Mouse (Mus musculus) adrenal gland, adult 2 months (tissue): ENCODE measurements around the gene Ticam1. TPM values are rescaled to one million over a fixed set of nuclear protein-coding genes. Genes with fewer than 3 reads are reported as not detected.
"Not testable (repeated sequence)": the region's sequence is repeated elsewhere in the genome, so short reads cannot be mapped to it uniquely, and the experiment has no call there.

Experiments
- DNase-seq: peaks from one replicate; pipeline ENCODE4 v3.0.0; 2021
- polyA plus RNA-seq: library from polyadenylated mRNA; depleted of rRNA; stranded (reverse); fragments of >200 nt; gene quantifications from 2 replicates; pipeline ENCODE4 v1.2.3, GENCODE M21; 2012
- total RNA-seq, 2 experiments: library from RNA; stranded (reverse); gene quantifications; 2 replicates each; pipeline ENCODE4 v1.2.3; 2021

Ticam1 gene
- total and polyA plus RNA-seq, 3 experiments, result 22.7 to 50.2 (median 29.4) TPM

- no peak for DNase-seq
These were observed 13.9 kb downstream of the Ticam1 start for GRCm38 (mm10) chr17:56262645-56263094.

DNA sequence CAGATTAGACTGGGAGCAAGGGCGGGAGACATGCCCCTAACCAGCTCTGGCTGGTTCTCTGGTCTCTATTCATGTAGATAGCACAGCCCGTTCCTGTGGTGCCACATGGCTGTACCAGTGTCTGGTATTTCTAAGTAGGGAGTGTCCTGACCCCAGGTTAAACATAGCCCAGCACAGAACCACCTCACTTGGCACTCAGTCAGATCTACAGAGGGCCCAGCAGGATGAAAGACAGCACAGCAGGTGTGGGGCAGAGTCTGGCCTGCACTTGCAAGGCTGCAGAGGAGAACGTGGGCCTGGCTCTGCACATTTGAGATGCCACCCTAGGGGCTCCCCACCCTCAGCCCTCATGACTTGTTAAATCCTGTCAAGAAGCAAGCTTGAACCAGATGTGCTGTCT lies 15.4 kb downstream of the Ticam1 start:
- DNase-seq, result no peak

DNA sequence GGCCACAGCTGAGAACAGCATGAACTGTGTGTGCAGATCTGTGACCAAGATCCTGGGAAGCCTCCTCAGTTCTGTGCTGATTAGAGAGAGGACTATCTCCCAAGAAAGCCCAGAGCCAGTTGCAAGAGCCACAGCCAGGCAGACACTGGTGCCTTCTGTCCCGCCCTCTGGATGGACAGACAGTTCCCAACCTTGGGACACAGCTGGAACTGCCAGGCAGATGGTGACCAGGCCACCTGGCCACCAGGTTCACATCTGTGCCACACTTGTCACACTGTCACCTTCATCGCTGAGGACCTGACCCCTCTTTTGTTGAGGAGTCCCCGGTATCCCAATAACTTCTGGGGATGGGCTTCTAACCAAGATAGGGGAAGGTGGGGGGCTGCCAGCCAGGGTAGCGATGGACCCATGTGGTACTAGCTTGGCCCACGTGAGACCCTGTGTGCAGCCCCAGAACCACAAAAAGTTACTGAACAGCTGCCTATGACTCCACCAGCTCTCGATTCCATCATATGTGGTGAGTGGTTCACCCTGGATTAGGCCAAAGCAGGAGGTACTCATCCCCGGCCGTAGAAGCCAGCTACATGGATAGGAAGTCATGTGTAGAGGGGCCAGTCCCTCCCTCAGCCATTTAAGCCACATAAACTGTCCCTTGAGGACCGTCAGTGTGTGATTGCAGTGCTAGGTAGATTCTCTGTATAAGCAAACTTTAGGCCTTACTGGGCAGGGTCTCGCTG lies 17.1 kb downstream of the Ticam1 start:
- DNase-seq, result no peak

DNA sequence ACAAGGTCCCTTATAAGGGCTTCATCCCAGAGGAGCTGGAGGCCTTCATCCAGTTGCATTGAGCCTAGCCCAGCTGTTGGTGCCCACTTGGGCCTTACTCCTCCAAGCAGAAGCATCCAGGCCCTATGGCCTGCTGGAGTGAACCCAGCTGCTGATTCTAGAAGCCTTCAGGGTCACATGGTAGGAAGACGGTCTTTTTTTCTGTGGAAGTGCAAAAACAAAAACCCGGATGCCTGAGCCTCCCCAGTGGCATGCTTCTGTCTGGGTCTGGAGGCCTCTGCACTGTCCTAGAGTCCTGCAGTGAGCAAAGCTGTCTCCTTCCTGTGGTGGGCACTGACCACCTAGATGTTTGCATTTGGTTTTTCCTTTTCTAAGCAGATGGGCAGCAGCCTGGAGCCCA lies 17.8 kb downstream of the Ticam1 start:
- DNase-seq, result not testable (repeated sequence)

DNA sequence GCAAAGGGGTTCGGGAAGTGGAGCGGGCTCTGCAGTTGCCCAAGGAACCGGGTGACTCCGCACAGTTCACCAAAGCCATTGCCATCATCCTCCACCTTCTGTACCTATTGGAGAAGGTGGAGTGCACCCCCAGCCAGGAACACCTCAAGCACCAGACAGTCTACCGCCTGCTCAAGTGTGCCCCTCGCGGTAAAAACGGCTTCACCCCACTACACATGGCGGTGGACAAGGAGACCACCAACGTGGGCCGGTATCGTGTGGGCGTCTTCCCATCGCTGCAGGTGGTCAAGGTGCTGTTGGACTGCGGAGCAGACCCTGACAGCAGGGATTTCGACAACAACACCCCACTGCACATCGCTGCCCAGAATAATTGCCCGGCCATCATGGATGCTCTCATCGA lies 18.3 kb downstream of the Ticam1 start:
- DNase-seq, result not testable (repeated sequence)

- DNase-seq, result no peak
These were observed 19.2 kb downstream of the Ticam1 start for GRCm38 (mm10) chr17:56257181-56257894.

- DNase-seq, result peak; percentile 96
These were observed 20.2 kb downstream of the Ticam1 start, which contains the start of gene Fem1a for GRCm38 (mm10) chr17:56256239-56256881. Gene Fem1a, plus strand, starts transcription at chr17:56256810.

DNA sequence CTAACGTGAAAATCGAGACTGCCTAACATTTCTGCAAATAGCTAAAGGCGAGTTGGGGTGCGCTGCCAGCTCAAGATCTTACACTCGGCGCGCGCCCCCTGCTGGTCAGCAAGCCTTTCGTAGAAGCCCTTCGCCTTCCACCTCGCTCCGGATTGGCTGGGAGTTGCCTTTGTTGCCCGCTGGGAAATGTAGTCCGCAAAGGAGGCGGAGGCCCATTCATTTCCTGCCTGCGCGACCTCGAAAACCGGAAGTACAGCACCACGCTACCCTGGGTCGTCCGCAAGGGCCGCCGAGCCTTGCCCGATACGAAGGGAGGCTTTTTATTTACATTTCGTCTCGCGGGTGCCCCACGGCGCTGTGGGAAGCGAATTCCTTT lies 20.7 kb downstream of the Ticam1 start:
- peak; percentile 98 for DNase-seq

DNA sequence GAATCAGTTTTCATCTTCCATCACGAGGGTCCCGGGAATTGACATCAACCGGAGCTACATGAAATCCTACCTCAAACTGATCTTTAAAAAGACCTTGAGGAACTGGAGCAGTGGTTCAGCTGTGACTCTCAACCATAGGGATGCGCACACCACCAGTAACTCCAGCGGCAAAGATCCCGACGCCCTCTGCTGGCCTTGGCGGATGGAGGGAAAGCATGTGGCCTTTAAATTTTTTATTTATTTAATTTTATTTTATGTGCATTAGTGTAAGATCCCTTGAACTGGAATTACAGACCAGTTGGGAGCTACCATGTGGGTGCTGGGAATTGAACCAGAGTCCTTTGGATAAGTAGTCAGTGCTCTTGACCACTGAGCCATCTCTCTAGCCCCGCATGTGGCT lies 21.2 kb downstream of the Ticam1 start:
- DNase-seq, result peak; percentile 30

- DNase-seq, result no peak
These were observed 21.9 kb downstream of the Ticam1 start for GRCm38 (mm10) chr17:56254695-56255094.

DNA sequence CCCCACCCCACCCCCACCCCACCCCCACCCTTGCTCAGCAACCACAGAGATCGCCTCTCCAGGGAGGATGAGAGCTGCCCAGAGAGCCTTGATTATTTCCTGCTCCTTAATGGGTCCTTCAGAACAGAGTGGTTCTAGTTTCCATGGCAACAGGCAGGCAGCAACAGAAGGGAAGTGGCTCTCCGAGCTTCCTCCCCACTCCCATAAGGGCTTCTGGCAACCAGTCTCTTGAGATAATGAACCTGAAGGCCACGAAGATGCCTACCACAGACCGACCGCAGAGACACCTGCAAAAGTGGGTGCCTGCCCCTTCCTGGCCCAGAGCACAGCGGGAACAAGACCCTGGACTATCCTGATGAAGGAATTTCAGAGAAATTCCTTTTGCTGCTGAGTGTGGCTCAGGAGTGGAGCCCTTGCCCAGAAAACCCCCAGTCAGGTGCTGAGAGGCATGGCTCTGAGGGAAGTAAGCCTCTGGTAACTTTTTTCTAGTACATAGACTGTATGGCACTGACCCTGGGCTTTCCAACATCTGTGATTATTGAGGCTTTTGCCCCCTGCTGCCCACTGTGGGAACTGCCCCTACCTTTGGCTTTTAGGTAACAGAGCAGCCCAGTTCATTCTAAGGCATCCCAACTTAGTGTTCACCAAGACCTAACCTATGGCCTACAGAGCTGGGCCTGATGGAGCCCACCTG lies 25.3 kb downstream of the Ticam1 start:
- peak; percentile 68 for DNase-seq

- no peak for DNase-seq
These were observed 31.0 kb downstream of the Ticam1 start for GRCm38 (mm10) chr17:56245608-56246007.

DNA sequence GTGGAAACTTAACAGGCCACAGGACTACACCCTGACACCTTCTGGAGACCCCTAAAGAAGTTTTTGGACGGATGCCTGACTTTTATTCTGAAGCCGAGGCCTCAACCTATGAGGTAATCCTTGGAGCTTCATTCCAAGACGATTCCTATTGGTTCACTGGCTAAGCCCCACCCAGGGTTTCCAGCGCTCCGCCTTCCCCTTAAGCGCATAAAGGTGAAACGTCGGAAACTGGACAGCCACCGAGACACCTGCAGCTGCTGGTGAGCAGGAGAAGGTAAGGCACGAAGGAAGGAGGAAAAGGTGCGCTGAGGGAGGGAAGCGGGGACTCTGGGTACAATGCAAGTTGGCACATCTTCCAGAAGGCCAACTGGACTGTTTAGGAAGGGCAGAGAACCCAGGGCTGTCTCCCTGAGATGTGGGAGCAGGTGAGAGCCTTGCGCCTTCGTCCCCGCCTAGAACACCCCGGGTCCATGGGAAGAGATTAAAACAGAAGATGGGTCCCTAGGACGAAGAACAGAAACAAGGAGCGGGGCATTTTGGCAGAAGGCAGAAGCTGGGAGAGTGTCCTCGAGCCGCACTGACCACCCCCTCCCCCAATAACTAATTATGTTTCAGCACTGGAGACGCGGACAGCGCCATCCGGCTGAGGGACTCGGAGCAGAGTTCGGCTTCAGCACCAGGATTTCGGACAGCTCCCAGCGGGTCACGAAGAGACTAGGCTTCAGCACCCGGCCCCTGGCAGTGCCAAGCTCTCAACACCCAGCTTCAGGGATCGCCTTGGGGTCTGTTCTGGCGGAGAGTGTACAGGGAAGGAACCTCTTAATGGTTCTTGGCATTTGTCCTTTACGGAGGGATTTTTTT lies 34.8 kb downstream of the Ticam1 start:
- DNase-seq, result peak; percentile 87

DNA sequence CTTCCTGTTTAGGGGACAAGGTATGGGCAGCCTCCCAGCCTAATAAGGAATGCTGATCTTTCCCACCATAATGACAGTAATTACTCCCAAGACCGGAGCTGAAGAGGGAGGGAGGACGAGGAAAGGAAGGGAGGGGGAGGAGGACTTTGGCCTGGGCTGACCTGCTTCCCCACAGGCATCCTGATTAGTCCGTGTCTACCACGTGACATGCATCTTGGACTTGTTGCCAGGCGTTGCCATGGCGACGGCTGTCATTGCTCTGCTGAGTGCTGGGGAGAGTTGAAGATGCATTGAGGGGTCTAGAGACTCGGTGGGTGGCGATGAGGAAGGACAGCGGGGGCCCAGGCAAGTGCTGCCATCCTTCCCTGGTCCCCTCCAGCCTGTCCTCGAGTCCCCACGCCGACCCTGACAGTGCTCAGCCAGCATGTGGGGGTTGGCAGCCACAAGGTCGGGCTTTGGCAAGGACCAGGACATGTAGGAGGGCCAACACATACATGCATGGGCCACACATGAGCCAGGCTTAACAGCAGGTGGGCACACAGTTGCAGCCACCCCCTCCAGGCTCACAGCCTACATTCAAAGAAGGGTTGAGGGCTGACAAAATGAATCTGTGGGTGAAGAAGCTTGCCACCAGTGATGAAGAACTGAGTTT lies 42.6 kb downstream of the Ticam1 start:
- DNase-seq, result no peak

DNA sequence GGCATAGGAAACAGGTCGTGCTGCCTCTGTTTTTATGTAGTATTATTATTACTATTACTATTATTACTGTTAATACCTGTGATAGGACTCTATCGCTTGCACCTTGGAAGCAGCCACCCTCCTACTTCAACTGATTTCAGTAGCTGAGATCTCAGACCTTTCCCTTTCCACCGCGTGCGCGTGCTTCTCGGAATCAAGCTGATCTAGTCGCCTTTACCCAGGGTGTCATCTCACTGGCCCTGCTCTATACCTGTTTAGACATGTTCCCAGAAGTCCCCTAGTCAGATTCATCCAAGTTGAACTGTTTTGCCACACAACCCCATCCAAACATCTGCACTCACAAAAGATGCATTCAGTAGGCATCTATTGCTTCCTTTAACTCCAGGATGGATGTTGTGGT lies 43.2 kb downstream of the Ticam1 start:
- no peak for DNase-seq

GRCm38 (mm10) chr17:56229943-56230342 lies 46.6 kb downstream of the Ticam1 start:
- no peak for DNase-seq

DNA sequence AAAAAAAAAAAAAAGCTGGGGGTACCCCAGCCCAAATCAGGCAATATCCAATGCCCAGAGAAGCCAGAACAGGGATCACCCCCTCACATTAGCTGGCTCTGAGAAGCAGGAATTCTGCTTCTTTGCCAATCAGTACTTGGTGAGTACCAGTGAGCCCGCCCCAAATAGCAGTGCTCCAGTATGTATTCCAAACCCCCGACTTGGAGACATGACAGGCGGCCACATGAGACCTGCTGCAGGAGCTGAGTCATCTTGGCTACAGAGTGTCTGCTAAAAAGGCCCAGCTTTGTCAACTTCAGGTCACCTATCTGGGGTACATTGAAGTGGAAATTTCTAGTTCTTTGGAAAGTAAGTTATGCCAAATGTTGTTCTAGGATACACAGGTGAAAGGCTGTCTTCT lies 50.0 kb downstream of the Ticam1 start:
- DNase-seq, result no peak

DNA sequence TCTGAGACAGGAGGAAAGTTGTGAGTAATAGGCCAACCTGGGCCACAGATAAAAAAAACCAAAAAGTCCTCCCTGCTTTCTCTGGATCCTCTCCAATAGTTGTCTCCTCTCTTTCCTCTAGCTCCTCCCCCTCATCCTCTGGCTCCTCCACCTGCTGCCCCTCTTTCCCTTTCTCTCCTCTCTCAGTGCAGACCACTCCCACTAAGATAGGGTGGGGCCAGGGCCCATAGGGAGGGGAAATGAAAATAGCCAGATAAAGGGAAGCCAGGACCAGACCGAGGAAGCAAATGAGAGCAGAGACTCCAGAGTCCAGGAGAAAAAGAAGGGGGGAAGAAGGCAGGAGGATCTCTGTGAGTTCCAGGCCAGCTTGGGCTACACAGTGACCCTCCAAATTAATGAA lies 51.7 kb downstream of the Ticam1 start:
- DNase-seq, result no peak

DNA sequence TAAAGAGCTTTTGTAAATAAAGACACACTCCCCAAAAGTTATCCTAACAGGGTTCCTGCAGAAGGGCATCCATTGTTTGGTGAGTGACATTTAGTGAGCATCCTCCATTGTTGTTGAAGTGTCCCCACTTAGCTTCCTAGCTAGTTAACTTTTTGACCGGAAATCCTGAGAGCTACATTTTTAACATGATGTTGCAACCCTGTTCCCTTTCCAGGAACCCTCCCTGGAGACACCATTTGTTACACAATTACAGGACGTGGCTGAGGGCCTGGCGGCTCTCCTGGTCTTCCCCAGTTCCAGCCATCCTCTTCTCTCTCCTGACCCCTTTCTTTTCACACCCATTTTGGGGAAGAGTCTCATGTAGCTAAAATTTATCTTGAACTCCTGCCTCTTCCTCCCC lies 56.8 kb downstream of the Ticam1 start:
- peak; percentile 73 for DNase-seq
